Mouse (Mus musculus) intestine, embryonic 15.5 days (tissue): ENCODE data around the gene Tmprss3. TPM values are rescaled to one million over a fixed set of nuclear protein-coding genes. Genes with fewer than 3 reads are reported as not detected.

Experiments
- ATAC-seq: fragments of 200-750 bp; cut with Nextera tagmentation; 2 replicates; pipeline ENCODE4 v1.8.0; 2017; ENCODE audit warnings: moderate TSS enrichment, moderate library complexity
- H3K27ac ChIP-seq: fragments of 300-500 bp; sonication (generic); 2 replicates; pipeline ENCODE4 v1.5.1; 2015; ENCODE audit warnings: mild to moderate bottlenecking, inconsistent platforms
- H3K27me3 ChIP-seq: fragments of 300-500 bp; sonication (generic); replicated peaks from 2 replicates; pipeline ENCODE4 v1.6.1; 2015; ENCODE audit warnings: inconsistent platforms
- H3K36me3 ChIP-seq: fragments of 300-500 bp; sonication (generic); 2 replicates; pipeline ENCODE4 v1.6.1; 2015; ENCODE audit warnings: inconsistent platforms
- H3K4me1 ChIP-seq: fragments of 300-500 bp; sonication (generic); replicated peaks from 2 replicates; pipeline ENCODE4 v1.6.1; 2015; ENCODE audit warnings: inconsistent platforms
- H3K4me2 ChIP-seq: fragments of 300-500 bp; sonication (generic); replicated peaks from 2 replicates; pipeline ENCODE4 v1.6.1; 2015; ENCODE audit warnings: mild to moderate bottlenecking, inconsistent platforms
- H3K4me3 ChIP-seq: fragments of 300-500 bp; sonication (generic); replicated peaks from 2 replicates; pipeline ENCODE4 v1.5.1; 2015; ENCODE audit warnings: inconsistent platforms
- H3K9ac ChIP-seq: fragments of 300-500 bp; sonication (generic); 2 replicates; pipeline ENCODE4 v1.6.1; 2015; ENCODE audit warnings: inconsistent platforms
- H3K9me3 ChIP-seq: fragments of 300-500 bp; sonication (generic); 2 replicates; pipeline ENCODE4 v1.6.1; 2016; ENCODE audit warnings: inconsistent platforms
- WGBS: fragments of 180-500 bp; shearing (Covaris S2); methylation state at CpG from one replicate; pipeline ENCODE4 v1.1.7; 2015; 5-methylcytosine and 5-hydroxymethylcytosine counted together
- polyA plus RNA-seq: library from polyadenylated mRNA; unstranded; fragments of >200 nt; fragmentation: Nextera tagmentation; extraction: Ambion mirVana; gene quantifications from 2 replicates; pipeline ENCODE4 v1.2.1, GENCODE M21; 2015

Gene Tmprss3
- polyA plus RNA-seq, 1 experiment from 2014 or later: not detected

DNA sequence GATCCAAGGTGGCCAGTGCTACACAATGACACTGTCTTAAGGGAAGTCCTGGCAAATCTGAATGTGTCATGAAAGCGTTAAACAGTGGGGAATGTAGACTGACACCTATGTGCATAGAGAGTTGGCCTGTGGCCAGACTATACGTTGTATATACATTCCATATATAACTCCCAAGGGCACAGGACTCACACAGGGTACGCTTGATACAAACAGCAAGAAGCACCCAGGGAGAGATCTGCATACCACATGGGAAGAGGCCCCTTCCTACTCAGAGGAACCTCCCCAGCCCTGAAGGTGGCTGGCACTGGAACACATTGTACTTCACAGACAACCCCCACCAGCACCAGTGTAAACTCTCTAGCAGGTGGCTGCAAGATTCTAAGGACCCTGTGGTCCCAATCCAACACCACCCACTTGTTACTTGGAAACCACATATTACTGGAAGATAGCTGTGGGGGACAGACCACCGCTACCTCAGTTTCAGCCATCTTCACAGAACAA, 24.1 kb upstream of the Tmprss3 start:
- Histone ChIP-seq H3K36me3 (no peaks in the 10 kb centered on the region), H3K9ac (no peak overlapping the region), H3K4me1 (no peaks in the 10 kb centered on the region), H3K4me2 (no peak overlapping the region), H3K27me3 (no peaks in the 10 kb centered on the region), H3K27ac (no peak overlapping the region), H3K4me3 (no peak overlapping the region), H3K9me3 (no peaks in the 10 kb centered on the region)
- 56% methylated on average over 4 of the region's 4 CpGs for WGBS
- ATAC-seq: no peak

DNA sequence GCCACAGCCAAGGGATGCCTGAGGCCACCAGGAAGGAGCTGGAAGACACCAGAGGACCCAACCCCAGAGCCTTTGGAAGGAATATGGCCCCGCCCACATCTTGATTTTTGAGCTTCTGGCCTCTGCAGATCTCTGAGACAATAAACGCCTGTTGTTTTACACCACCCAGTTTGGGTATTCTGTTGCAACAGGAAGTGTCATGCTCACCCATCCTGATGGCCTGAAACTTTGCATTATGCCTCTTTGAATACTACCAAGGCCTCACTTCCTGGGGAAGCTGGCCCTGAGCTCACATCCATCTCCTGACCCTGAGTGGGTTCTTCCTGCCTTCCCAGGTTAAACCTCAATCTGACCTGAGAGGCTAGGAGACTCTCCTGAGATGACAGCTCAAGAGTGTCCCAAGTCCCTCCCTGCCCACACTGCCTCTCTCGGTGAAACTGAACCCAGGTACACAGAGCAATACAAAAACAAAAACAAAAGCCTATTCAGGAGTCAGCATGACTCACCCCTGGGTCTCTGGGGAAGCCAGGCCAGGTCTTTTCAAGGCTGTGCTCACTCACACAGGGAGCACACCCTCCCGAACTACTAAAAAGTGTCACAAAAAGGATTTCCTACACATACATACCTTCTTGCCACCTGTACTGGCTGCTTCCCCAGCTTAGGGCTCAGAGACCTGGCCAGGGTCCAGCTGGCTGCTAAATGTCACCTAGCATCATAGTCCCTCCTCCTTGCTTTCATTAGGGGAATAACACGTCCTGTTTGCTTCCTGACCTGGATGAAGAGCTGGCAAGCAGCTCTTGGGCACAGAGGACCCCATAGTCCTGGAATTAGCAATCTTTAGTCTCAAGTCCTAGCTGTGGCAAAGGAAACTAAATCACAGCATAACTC, 17.5 kb upstream of the Tmprss3 start:
- Histone ChIP-seq H3K36me3 (no peaks in the 10 kb centered on the region), H3K4me3 (no peak overlapping the region), H3K9ac (no peak overlapping the region; the same call in 1 of the 2 replicates), H3K4me1 (0 out of 2 replicates have a peak, but pooled peaks cover 2% of the 10 kb centered on the region), H3K9me3 (no peaks in the 10 kb centered on the region), H3K27me3 (no peaks in the 10 kb centered on the region), H3K27ac (peak overlapping the region; percentile 13; the same call in 1 of the 2 replicates), H3K4me2 (no peak overlapping the region)
- ATAC-seq: peak; percentile 17; the same call in 1 of the 2 replicates
- WGBS: 56% methylated on average over 5 of the region's 5 CpGs

DNA sequence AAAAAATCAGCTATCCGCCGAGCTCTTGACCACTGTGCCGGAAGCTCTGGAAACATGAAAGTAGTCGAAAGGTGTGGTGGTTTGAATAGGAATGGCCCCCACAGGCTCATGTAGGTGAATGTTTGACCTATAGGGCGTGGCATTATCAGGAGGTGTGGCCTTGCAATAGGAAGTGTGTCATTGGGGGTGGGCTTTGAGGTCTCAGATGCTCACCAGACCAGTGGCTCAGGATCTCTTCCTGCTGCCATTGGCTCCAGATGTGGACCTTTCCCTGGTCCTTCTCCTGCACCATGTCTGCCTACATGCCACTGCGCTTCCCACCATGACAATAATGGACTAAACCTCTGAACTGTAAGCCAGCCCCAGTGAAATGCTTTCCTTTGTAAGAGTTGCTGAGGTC, 13.1 kb upstream of the Tmprss3 start:
- ATAC-seq: no peak

DNA sequence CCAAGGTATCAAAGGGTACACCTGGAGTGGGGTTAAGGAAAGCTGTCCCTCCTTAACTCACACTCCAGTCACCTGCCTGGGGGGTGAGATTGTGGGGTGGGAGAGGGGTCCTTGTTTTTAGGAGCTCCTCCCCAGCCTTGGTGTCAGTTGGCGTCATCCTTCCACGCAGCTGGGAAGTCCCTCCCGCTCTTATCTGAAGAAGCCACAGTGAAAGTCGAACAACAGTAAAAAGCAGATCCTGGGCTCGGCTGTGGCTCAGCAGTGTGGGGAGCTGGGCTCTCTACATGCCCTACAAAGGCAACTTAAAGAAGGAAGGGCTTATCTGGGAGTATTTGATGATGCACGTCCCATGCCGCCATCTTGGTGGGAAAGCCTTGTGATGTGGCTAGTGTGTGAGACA, 11.5 kb upstream of the Tmprss3 start:
- Histone ChIP-seq H3K27me3 (no peaks in the 10 kb centered on the region), H3K27ac (no peak overlapping the region), H3K4me3 (no peak overlapping the region), H3K9ac (no peak overlapping the region), H3K9me3 (no peaks in the 10 kb centered on the region), H3K4me1 (no peaks in the 10 kb centered on the region), H3K4me2 (no peak overlapping the region), H3K36me3 (no peaks in the 10 kb centered on the region)
- no peak for ATAC-seq
- 83% methylated on average over 7 of the region's 7 CpGs for WGBS

More for the DNA sequence above, 13.1 kb upstream of the Tmprss3 start:
- Histone ChIP-seq H3K36me3 (no peaks in the 10 kb centered on the region), H3K27ac (no peak overlapping the region), H3K9ac (no peak overlapping the region), H3K27me3 (no peaks in the 10 kb centered on the region), H3K9me3 (no peaks in the 10 kb centered on the region), H3K4me2 (no peak overlapping the region), H3K4me1 (0 out of 2 replicates have a peak, but pooled peaks cover 2% of the 10 kb centered on the region), H3K4me3 (no peak overlapping the region)
- WGBS: 84% methylated on average over 6 of the region's 6 CpGs

DNA sequence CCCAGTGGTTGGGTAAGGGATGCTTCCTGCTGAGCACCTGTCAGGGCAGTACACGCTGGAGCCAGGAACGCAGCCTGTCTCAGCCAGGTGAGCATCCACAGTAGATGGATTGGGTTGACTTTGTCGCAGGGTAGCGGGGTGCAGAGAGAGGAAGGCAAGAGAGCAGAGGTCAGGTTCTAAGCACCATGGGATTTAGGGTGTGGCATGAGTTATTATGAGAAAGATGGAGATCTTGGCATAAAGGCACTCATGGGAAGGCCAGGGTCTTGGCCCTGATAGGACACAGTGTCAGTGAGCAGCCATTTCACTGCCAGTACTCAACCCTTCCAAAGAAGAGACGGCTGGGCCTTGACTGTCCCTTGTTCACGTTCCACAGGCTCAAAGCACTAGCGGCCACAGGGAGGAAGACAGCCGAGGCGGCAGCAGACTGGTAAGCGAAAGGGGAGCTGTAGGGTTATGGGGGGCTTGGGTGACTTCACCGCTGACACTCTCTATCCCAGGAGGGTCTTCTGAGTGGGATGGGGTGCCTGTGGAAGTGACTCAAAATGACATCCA, 10.7 kb upstream of the Tmprss3 start:
- ATAC-seq: no peak
- WGBS: 90% methylated on average over 11 of the region's 11 CpGs

DNA sequence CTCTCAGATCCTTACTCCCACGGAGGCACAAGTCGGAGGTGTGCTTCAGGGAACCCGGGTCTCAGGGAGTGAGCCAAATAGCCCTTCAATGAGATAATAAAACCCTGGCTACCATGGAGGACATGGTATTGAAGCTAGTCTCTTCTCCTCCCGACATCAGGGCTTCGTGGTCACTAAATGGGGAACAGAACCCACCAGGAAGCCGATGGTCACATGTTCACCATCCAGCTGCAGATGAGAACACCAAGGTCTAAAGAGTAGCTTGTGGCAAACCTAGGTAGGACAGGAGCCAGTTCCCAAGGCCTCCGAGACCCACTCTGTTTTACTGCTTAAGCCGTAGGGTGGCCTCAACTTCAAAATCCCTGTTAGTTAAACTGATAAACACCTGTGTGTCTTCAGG, 9.9 kb upstream of the Tmprss3 start:
- no peak for ATAC-seq
- Histone ChIP-seq H3K36me3 (no peaks in the 10 kb centered on the region), H3K9ac (no peak overlapping the region), H3K27ac (no peak overlapping the region), H3K9me3 (no peaks in the 10 kb centered on the region), H3K4me2 (no peak overlapping the region), H3K4me1 (no peaks in the 10 kb centered on the region), H3K27me3 (no peaks in the 10 kb centered on the region), H3K4me3 (no peak overlapping the region)
- WGBS: 81% methylated on average over 8 of the region's 8 CpGs

More for the DNA sequence above, 10.7 kb upstream of the Tmprss3 start:
- H3K9ac ChIP-seq: no peak overlapping the region
- H3K27me3 ChIP-seq: no peaks in the 10 kb centered on the region
- H3K9me3 ChIP-seq: no peaks in the 10 kb centered on the region
- H3K36me3 ChIP-seq: no peaks in the 10 kb centered on the region
- H3K4me3 ChIP-seq: no peak overlapping the region
- H3K4me1 ChIP-seq: no peaks in the 10 kb centered on the region
- no peak overlapping the region for H3K27ac ChIP-seq
- H3K4me2 ChIP-seq: no peak overlapping the region

DNA sequence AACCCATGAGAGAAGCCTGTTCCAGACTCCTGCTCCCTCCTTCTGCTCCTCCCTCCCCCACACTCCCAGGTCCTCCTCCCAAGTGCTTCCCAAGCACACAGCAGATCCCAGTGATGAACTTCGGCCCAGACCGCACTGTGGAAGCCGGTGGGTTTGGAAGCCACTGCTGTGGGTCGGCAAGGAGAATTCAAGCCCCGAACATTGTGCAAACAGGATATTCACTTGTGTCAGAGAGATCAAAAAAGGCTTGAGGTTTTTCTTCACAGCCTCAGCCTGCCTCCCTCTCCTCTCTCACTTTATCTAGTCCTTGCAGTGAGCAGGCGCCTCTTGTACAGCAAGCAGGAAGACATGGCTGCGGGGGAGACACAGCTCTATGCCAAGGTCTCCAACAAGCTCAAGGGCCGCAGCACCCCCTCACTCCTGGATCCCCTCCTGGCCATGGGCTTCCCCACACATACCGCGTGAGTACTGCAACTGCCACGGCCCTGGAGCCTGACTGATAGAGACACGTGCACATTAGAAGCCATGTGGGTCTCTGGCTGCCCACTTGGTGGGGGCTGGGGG, 9.1 kb upstream of the Tmprss3 start, which contains the start of gene Ubash3a:
TSS of gene Ubash3a (plus strand) at position 103 of the 564 bp plus-strand sequence.
- H3K36me3 ChIP-seq: no peaks in the 10 kb centered on the region
- no peak for ATAC-seq
- no peaks in the 10 kb centered on the region for H3K9me3 ChIP-seq
- no peak within 1 kb of the TSS for H3K9ac ChIP-seq
- no peaks in the 10 kb centered on the region for H3K27me3 ChIP-seq
- H3K4me3 ChIP-seq: no peak within 1 kb of the TSS
- no peak within 1 kb of the TSS for H3K27ac ChIP-seq
- no peak within 1 kb of the TSS for H3K4me2 ChIP-seq
- no peaks in the 10 kb centered on the region for H3K4me1 ChIP-seq
- WGBS: 51% methylated on average over 12 of the region's 12 CpGs

DNA sequence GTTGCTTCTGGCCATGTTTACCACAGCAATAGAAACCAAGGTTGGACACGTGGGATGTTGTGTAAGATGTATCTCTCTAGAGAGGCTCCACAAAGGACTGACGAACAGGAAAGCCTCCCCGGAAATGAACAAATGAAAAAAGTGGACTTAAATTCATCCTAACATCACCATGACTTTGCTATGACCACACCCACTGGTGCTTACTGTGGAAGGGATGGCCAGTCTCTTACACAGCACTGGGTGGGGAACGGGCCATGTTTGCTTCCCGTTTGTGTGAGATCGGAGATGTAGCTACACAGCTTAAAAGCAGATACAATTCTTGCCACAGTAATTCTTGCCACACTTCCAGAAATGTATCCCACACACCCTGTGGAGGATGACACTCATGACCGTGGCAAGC, 2.5 kb downstream of the Tmprss3 start:
- H3K27ac ChIP-seq: no peak overlapping the region
- no peak overlapping the region for H3K4me3 ChIP-seq
- 78% methylated on average over 7 of the region's 7 CpGs for WGBS
- H3K36me3 ChIP-seq: no peaks in the 10 kb centered on the region
- no peak overlapping the region for H3K9ac ChIP-seq
- no peak for ATAC-seq
- H3K4me2 ChIP-seq: no peak overlapping the region
- peaks cover 3% of the 10 kb centered on the region; the same call in 1 of the 2 replicates for H3K4me1 ChIP-seq
- no peaks in the 10 kb centered on the region for H3K9me3 ChIP-seq
- H3K27me3 ChIP-seq: no peaks in the 10 kb centered on the region

DNA sequence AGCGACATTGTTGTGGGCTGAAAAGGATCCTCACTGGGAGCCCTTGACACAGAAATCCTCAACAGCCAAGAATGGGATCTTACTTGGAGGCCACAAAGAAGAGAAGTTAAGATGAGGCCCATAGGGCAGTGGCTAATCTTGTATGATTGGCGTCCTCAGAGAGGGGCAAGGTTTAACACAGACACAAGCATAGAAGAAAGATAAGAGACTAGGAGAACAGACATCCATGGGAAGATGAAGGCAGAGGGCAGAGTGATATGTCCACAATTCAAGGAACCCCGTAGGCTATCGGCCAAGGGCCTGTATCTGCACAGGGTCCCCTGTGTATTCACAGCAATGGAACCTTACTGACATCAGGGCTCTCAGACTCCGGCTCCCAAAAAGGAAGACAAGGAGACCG, 3.6 kb downstream of the Tmprss3 start:
- ATAC-seq: no peak
- no peak overlapping the region for H3K9ac ChIP-seq
- no peak overlapping the region for H3K27ac ChIP-seq
- H3K4me1 ChIP-seq: peaks cover 3% of the 10 kb centered on the region; the same call in 1 of the 2 replicates
- 86% methylated on average over 6 of the region's 6 CpGs for WGBS
- H3K9me3 ChIP-seq: no peaks in the 10 kb centered on the region
- H3K27me3 ChIP-seq: no peaks in the 10 kb centered on the region
- H3K4me2 ChIP-seq: no peak overlapping the region
- no peaks in the 10 kb centered on the region for H3K36me3 ChIP-seq
- H3K4me3 ChIP-seq: no peak overlapping the region

DNA sequence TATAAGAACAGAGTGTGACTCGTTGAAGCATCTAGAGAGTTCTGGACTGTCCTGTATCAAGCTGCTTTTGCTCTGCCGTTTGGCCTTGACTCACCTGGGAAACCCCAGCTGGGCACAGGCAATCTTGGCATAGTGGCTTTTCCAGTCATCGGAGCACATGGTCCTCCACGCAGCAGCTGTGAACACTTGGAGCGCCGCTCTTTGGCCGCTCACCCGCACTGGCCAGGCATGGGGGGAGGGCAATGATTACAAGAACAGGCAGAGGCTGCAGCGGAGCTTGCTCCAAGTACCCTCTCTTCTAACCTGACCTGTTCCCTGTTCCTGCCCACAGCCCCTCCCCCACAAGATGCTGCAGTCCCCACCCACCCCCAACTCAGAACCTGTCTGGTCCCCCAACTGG, 5.4 kb downstream of the Tmprss3 start:
- 70% methylated on average over 9 of the region's 9 CpGs for WGBS
- Histone ChIP-seq H3K27ac (no peak overlapping the region), H3K27me3 (no peaks in the 10 kb centered on the region), H3K4me3 (no peak overlapping the region), H3K4me1 (peaks cover 3% of the 10 kb centered on the region; the same call in 1 of the 2 replicates), H3K4me2 (no peak overlapping the region), H3K9ac (no peak overlapping the region), H3K36me3 (no peaks in the 10 kb centered on the region), H3K9me3 (no peaks in the 10 kb centered on the region)
- ATAC-seq: no peak; the same call in 1 of the 2 replicates

DNA sequence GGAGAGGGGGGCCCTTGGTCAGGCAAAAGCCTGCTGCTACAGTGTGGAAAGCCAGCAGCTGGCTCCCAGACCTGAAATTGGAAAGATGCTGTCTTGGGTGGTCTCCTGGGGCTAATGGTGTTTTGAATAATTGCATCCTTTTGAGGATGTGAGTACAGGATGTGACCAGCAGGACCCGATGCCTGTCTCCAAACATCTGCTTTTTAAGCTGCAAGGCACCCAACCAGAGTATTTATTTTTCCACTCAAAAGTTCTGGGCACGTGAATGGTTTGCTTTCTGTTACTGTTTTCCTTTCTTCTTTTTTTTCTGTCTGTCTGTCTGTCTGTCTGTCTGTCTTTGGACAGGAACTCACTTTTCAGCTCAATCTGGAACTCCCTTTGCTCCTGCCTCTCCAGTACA, 6.1 kb downstream of the Tmprss3 start:
- Histone ChIP-seq H3K4me1 (peaks cover 3% of the 10 kb centered on the region; the same call in 1 of the 2 replicates), H3K4me3 (no peak overlapping the region), H3K4me2 (no peak overlapping the region), H3K36me3 (no peaks in the 10 kb centered on the region), H3K27me3 (no peaks in the 10 kb centered on the region), H3K9ac (no peak overlapping the region), H3K9me3 (no peaks in the 10 kb centered on the region), H3K27ac (no peak overlapping the region)
- ATAC-seq: no peak
- 41% methylated on average over 2 of the region's 2 CpGs for WGBS

DNA sequence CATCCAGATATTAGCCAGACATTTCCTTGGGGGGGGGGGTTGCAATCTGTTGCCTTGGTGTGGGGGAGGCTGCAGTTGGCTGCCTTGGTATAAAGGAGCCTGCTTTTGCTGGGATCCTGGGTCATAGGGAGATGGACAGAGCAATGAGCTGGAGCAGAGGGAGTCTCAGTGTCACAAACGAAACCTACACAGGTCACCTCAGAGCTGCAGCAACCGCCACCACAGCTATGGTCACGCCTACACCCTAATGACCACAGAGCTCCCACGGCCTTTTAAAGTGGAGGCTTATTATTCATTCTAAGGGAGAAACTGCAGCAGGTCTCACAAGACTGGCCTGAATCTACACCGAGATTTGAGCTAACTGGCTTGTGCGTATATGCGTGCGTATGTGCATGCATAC, 7.0 kb downstream of the Tmprss3 start:
- no peak overlapping the region for H3K4me2 ChIP-seq
- no peak overlapping the region for H3K4me3 ChIP-seq
- H3K36me3 ChIP-seq: no peaks in the 10 kb centered on the region
- no peak overlapping the region for H3K9ac ChIP-seq
- no peak for ATAC-seq
- no peak overlapping the region for H3K27ac ChIP-seq
- H3K9me3 ChIP-seq: no peaks in the 10 kb centered on the region
- H3K4me1 ChIP-seq: peaks cover 3% of the 10 kb centered on the region; the same call in 1 of the 2 replicates
- 73% methylated on average over 8 of the region's 8 CpGs for WGBS
- no peaks in the 10 kb centered on the region for H3K27me3 ChIP-seq
